Mouse (Mus musculus): ENCODE data around the gene Tunar. TPM values are rescaled to one million over a fixed set of nuclear protein-coding genes. Genes with fewer than 3 reads are reported as not detected.

Gene Tunar
- polyA plus RNA-seq (2012; rRNA removed) (0.31 and 0.40 TPM in 2 replicates), polyA plus RNA-seq (2014; fragmentation: Nextera tagmentation; extraction: Ambion mirVana) (0.19 and 0.21 TPM in 2 replicates)

- Histone ChIP-seq H3K27me3 (ENCODE audit: control insufficient read depth, insufficient read depth, low read length) (peaks cover 28% of the 10 kb centered on the region), H3K9ac (ENCODE audit: low read depth, low read length, severe bottlenecking) (no peak within 1 kb of the TSS), H3K4me1 (ENCODE audit: control insufficient read depth, insufficient read depth, low read length) (peaks cover 5% of the 10 kb centered on the region; the same call in 1 of the 2 replicates), H3K27ac (replicated peaks; ENCODE audit: low read depth, low read length) (no peak within 1 kb of the TSS), H3K4me3 (replicated peaks; ENCODE audit: low read length) (no peak within 1 kb of the TSS), H3K36me3 (ENCODE audit: control insufficient read depth, insufficient read depth, low read length) (no peaks in the 10 kb centered on the region), H3K9me3 (ENCODE audit: control insufficient read depth, low read length) (no peaks in the 10 kb centered on the region), H3K4me2 (replicated peaks; ENCODE audit: low read depth, low read length, severe bottlenecking) (no peak within 1 kb of the TSS)
- no peak for TF ChIP-seq POLR2A (IDR thresholded peaks at IDR 0.05; ENCODE audit: borderline replicate concordance, extremely low read depth, insufficient read depth, insufficient read length)
- DNase-seq (ENCODE audit: low spot score) (no peak), ATAC-seq (ENCODE audit: low FRiP score, low read depth) (no peak)
- WGBS, result 95% methylated on average over 2 of the region's 2 CpGs
Measured at GRCm38 (mm10) chr12:105333570-105333969, at the start of gene Tunar. Tunar (plus strand) TSS chr12:105333870.

- Histone ChIP-seq H3K27me3 (ENCODE audit: control insufficient read depth, insufficient read depth, low read length) (no peaks in the 10 kb centered on the region), H3K9me3 (ENCODE audit: control insufficient read depth, low read length) (no peaks in the 10 kb centered on the region), H3K4me3 (replicated peaks; ENCODE audit: low read length) (no peak overlapping the region), H3K9ac (ENCODE audit: low read depth, low read length, severe bottlenecking) (no peak overlapping the region), H3K4me1 (ENCODE audit: control insufficient read depth, insufficient read depth, low read length) (peaks cover 5% of the 10 kb centered on the region; the same call in 1 of the 2 replicates), H3K36me3 (ENCODE audit: control insufficient read depth, insufficient read depth, low read length) (no peaks in the 10 kb centered on the region), H3K27ac (replicated peaks; ENCODE audit: low read depth, low read length) (no peak overlapping the region), H3K4me2 (replicated peaks; ENCODE audit: low read depth, low read length, severe bottlenecking) (no peak overlapping the region)
- TF ChIP-seq POLR2A (IDR thresholded peaks at IDR 0.05; ENCODE audit: borderline replicate concordance, extremely low read depth, insufficient read depth, insufficient read length), result no peak
- WGBS, result 35% methylated on average over 5 of the region's 5 CpGs
- ATAC-seq (ENCODE audit: low FRiP score, low read depth) (peak; percentile 55; the same call in 1 of the 2 replicates), DNase-seq (ENCODE audit: low spot score) (peak; percentile 18)
Measured at GRCm38 (mm10) chr12:105312571-105313035, 21.1 kb upstream of the Tunar start.

GRCm38 (mm10) chr12:105314328-105314727, 19.3 kb upstream of the Tunar start:
- H3K27ac ChIP-seq (replicated peaks; ENCODE audit: low read depth, low read length), result no peak overlapping the region
- H3K9ac ChIP-seq (ENCODE audit: low read depth, low read length, severe bottlenecking), result no peak overlapping the region
- no peaks in the 10 kb centered on the region for H3K36me3 ChIP-seq (ENCODE audit: control insufficient read depth, insufficient read depth, low read length)
- TF ChIP-seq POLR2A (IDR thresholded peaks at IDR 0.05; ENCODE audit: borderline replicate concordance, extremely low read depth, insufficient read depth, insufficient read length), result no peak
- peaks cover 5% of the 10 kb centered on the region; the same call in 1 of the 2 replicates for H3K4me1 ChIP-seq (ENCODE audit: control insufficient read depth, insufficient read depth, low read length)
- no peaks in the 10 kb centered on the region for H3K27me3 ChIP-seq (ENCODE audit: control insufficient read depth, insufficient read depth, low read length)
- 61% methylated on average over 1 of the region's 1 CpGs for WGBS
- H3K9me3 ChIP-seq (ENCODE audit: control insufficient read depth, low read length), result no peaks in the 10 kb centered on the region
- ATAC-seq (ENCODE audit: low FRiP score, low read depth) (no peak), DNase-seq (ENCODE audit: low spot score) (no peak)
- no peak overlapping the region for H3K4me2 ChIP-seq (replicated peaks; ENCODE audit: low read depth, low read length, severe bottlenecking)
- no peak overlapping the region for H3K4me3 ChIP-seq (replicated peaks; ENCODE audit: low read length)

- Histone ChIP-seq H3K36me3 (ENCODE audit: control insufficient read depth, insufficient read depth, low read length) (no peaks in the 10 kb centered on the region), H3K27me3 (ENCODE audit: control insufficient read depth, insufficient read depth, low read length) (no peaks in the 10 kb centered on the region), H3K4me3 (replicated peaks; ENCODE audit: low read length) (no peak overlapping the region), H3K27ac (replicated peaks; ENCODE audit: low read depth, low read length) (no peak overlapping the region), H3K4me2 (replicated peaks; ENCODE audit: low read depth, low read length, severe bottlenecking) (no peak overlapping the region), H3K9ac (ENCODE audit: low read depth, low read length, severe bottlenecking) (no peak overlapping the region), H3K9me3 (ENCODE audit: control insufficient read depth, low read length) (no peaks in the 10 kb centered on the region), H3K4me1 (ENCODE audit: control insufficient read depth, insufficient read depth, low read length) (no peaks in the 10 kb centered on the region)
- DNase-seq (ENCODE audit: low spot score) (peak; percentile 89), ATAC-seq (ENCODE audit: low FRiP score, low read depth) (0 out of 2 replicates have a peak, but pooled peaks have one; percentile 50)
- 24% methylated on average over 6 of the region's 6 CpGs for WGBS
- TF ChIP-seq POLR2A (IDR thresholded peaks at IDR 0.05; ENCODE audit: borderline replicate concordance, extremely low read depth, insufficient read depth, insufficient read length), result no peak
Measured at GRCm38 (mm10) chr12:105322160-105322559, 11.5 kb upstream of the Tunar start.

- H3K4me1 ChIP-seq (ENCODE audit: control insufficient read depth, insufficient read depth, low read length), result no peaks in the 10 kb centered on the region
- no peak for DNase-seq (ENCODE audit: low spot score)
- no peak overlapping the region for H3K4me3 ChIP-seq (replicated peaks; ENCODE audit: low read length)
- no peak overlapping the region for H3K9ac ChIP-seq (ENCODE audit: low read depth, low read length, severe bottlenecking)
- H3K4me2 ChIP-seq (replicated peaks; ENCODE audit: low read depth, low read length, severe bottlenecking), result no peak overlapping the region
- H3K27me3 ChIP-seq (ENCODE audit: control insufficient read depth, insufficient read depth, low read length), result no peaks in the 10 kb centered on the region; the same call in 1 of the 2 replicates
- no peak for ATAC-seq (ENCODE audit: low FRiP score, low read depth)
- 61% methylated on average over 5 of the region's 5 CpGs for WGBS
- no peaks in the 10 kb centered on the region for H3K9me3 ChIP-seq (ENCODE audit: control insufficient read depth, low read length)
- TF ChIP-seq POLR2A (IDR thresholded peaks at IDR 0.05; ENCODE audit: borderline replicate concordance, extremely low read depth, insufficient read depth, insufficient read length), result no peak
- H3K36me3 ChIP-seq (ENCODE audit: control insufficient read depth, insufficient read depth, low read length), result no peaks in the 10 kb centered on the region
- H3K27ac ChIP-seq (replicated peaks; ENCODE audit: low read depth, low read length), result no peak overlapping the region
Measured at GRCm38 (mm10) chr12:105327051-105327450, 6.6 kb upstream of the Tunar start.
